ENCODE assay signal across 14 mouse cellular contexts in the genomic region with DNA sequence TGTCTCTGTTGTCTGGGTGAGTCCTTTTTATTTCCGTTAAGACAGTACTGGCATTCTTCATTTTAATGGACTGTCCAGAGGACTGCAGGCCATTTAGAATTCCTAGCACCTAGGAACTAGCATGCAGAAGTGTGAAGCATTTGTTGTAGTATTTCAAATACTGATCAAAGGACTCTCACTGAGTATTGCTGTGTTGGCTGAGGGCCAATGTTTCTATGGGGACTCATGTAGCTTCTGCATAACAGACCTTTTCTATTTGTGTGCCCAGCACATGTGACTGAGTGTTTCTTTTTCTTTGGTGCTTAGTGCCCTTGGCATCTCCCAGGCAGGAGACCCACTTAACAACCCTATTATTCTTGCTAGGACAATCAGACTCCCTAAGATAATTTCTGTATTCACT. TPM values are rescaled to one million over a fixed set of nuclear protein-coding genes. Genes with fewer than 3 reads are reported as not detected.
DNase-seq lines count a peak whose midpoint lies in the region; ATAC-seq lines count a peak whose summit lies in the region.
"Had no signal": no experiment of that assay in that cellular context is flagged by ENCODE, and none has a peak within 500 bp of the region (broad histone marks: within the 10 kb centered on the region; RNA-seq: fewer than 3 reads in every experiment).

No protein-coding gene starts in this region.

- no peak overlapping the region for H3K4me2 ChIP-seq in heart, embryonic 15.5 days
- no peak overlapping the region for H3K4me2 ChIP-seq in forebrain, embryonic 15.5 days (replicated peaks)
- H3K4me2 ChIP-seq: liver, embryonic 13.5 days had no signal

- H3K27ac ChIP-seq in heart, embryonic 15.5 days = no peak overlapping the region
- no peak overlapping the region for H3K27ac ChIP-seq in forebrain, embryonic 15.5 days (replicated peaks)
- H3K27ac ChIP-seq: gastrocnemius, adult 2 months; liver, embryonic 13.5 days had no signal

- no peak overlapping the region for H3K9ac ChIP-seq in heart, embryonic 15.5 days
- H3K9ac ChIP-seq in forebrain, embryonic 15.5 days (replicated peaks) = no peak overlapping the region
- H3K9ac ChIP-seq: liver, embryonic 13.5 days had no signal

- WGBS in heart, embryonic 15.5 days = 53% methylated on average over 1 of the region's 1 CpGs
- 10% methylated on average over 1 of the region's 1 CpGs for WGBS in forebrain, embryonic 15.5 days

- H3K4me1 ChIP-seq in heart, embryonic 15.5 days (replicated peaks) = 0 out of 2 replicates have a peak, but pooled peaks cover 5% of the 10 kb centered on the region
- peaks cover 17% of the 10 kb centered on the region for H3K4me1 ChIP-seq in forebrain, embryonic 15.5 days
- H3K4me1 ChIP-seq: liver, embryonic 13.5 days had no signal

- no peaks in the 10 kb centered on the region for H3K27me3 ChIP-seq in heart, embryonic 15.5 days
- no peaks in the 10 kb centered on the region for H3K27me3 ChIP-seq in forebrain, embryonic 15.5 days
- H3K27me3 ChIP-seq: liver, embryonic 13.5 days had no signal

- no peaks in the 10 kb centered on the region for H3K36me3 ChIP-seq in heart, embryonic 15.5 days
- H3K36me3 ChIP-seq in forebrain, embryonic 15.5 days = no peaks in the 10 kb centered on the region
- H3K36me3 ChIP-seq: liver, embryonic 13.5 days had no signal

- intact Hi-C loops in heart, postnatal 25 days (cut with DNase I) = no loop called here

- ATAC-seq in heart, embryonic 15.5 days (replicated peaks; ENCODE audit: insufficient number of reproducible peaks, insufficient read depth, low FRiP score, low read depth) = peak; percentile 62; the same call in 1 of the 2 replicates
- ATAC-seq in forebrain, embryonic 15.5 days (replicated peaks) = peak; percentile 74

- H3K4me3 ChIP-seq in heart, embryonic 15.5 days = no peak overlapping the region
- H3K4me3 ChIP-seq in forebrain, embryonic 15.5 days = no peak overlapping the region
- H3K4me3 ChIP-seq: gastrocnemius, adult 2 months; liver, embryonic 13.5 days had no signal

- DNase-seq in heart, postnatal 25 days (ENCODE audit: low spot score) = no peak
- DNase-seq in Muller cell, postnatal 12 days (ENCODE audit: inconsistent ontology term) = peak; percentile 37
- DNase-seq in lung, postnatal 14 days = peak; percentile 6
- DNase-seq in testis, postnatal 10 days (ENCODE audit: low spot score) = no peak
- DNase-seq in c-Kit-positive CD71-positive TER-119-positive erythroid progenitor cells, embryonic 14.5 days (ENCODE audit: low spot score) = no peak
- no peak for DNase-seq in thymus, postnatal 36 days
- DNase-seq: adrenal gland, postnatal 25 days; embryo, embryonic 11 days; gastrocnemius, adult 2 months; kidney, adult 18-20 months; liver, embryonic 13.5 days had no signal

- H3K9me3 ChIP-seq in heart, embryonic 15.5 days (replicated peaks) = no peaks in the 10 kb centered on the region
- no peaks in the 10 kb centered on the region for H3K9me3 ChIP-seq in forebrain, embryonic 15.5 days
- H3K9me3 ChIP-seq: liver, embryonic 13.5 days had no signal

RNA-seq across cellular contexts. Expression of a gene that starts 12.6 kb away (rescaled TPM):
- polyA plus RNA-seq in heart, embryonic 15.5 days (2015; fragmentation: Nextera tagmentation; extraction: Ambion mirVana) = not detected in 2 replicates
- not detected for total RNA-seq in heart, postnatal 25 days (2021)
- not detected in 2 replicates for polyA plus RNA-seq in forebrain, embryonic 15.5 days (2015; fragmentation: Nextera tagmentation; extraction: Ambion mirVana)
- total RNA-seq: adrenal gland, postnatal 25 days; gastrocnemius, adult 2 months; neutrophil, adult 5-6 weeks had no signal
- polyA plus RNA-seq: liver, embryonic 13.5 days had no signal

Comparison
In these comparisons a context has a peak if more than half of its experiments do, and no peak if none do; other contexts are left out.
1. DNase-seq: peak in Muller cell, postnatal 12 days (single experiment) and lung, postnatal 14 days (single experiment); none in heart, postnatal 25 days (single experiment), testis, postnatal 10 days (single experiment), c-Kit-positive CD71-positive TER-119-positive erythroid progenitor cells, embryonic 14.5 days (single experiment) and thymus, postnatal 36 days (0 of 2).